Mouse (Mus musculus) urinary bladder, postnatal 14 days (tissue): ENCODE data around the gene Trim72.

ENCODE experiments used
- DNase-seq: peaks from one replicate; pipeline ENCODE4 v3.0.0; 2021; ENCODE audit warnings: low spot score

Gene Trim72

GRCm38 (mm10) chr7:128003688-128004087 lies at the start of gene Trim72:
Gene Trim72, plus strand, starts transcription at chr7:128003949.
- no peak for DNase-seq

GRCm38 (mm10) chr7:127959364-127959763 lies 44.4 kb upstream of the Trim72 start:
- DNase-seq = no peak

GRCm38 (mm10) chr7:127966371-127966918 lies 37.3 kb upstream of the Trim72 start:
- no peak for DNase-seq

- DNase-seq = peak; percentile 94
Observed at GRCm38 (mm10) chr7:127967004-127967921, 36.5 kb upstream of the Trim72 start, which contains the start of gene Fus. Gene Fus, plus strand, starts transcription at chr7:127967457.

- peak; percentile 79 for DNase-seq
Observed at GRCm38 (mm10) chr7:127967922-127968828, 35.6 kb upstream of the Trim72 start.

- no peak for DNase-seq
Observed at GRCm38 (mm10) chr7:127974413-127974930, 29.3 kb upstream of the Trim72 start.

- no peak for DNase-seq
Observed at GRCm38 (mm10) chr7:127978856-127979255, 24.9 kb upstream of the Trim72 start.

GRCm38 (mm10) chr7:127980606-127981005 lies 23.1 kb upstream of the Trim72 start:
- no peak for DNase-seq

- no peak for DNase-seq
Observed at GRCm38 (mm10) chr7:127988904-127989303, 14.8 kb upstream of the Trim72 start.

GRCm38 (mm10) chr7:127991643-127992487 lies 11.9 kb upstream of the Trim72 start:
- peak; percentile 86 for DNase-seq

GRCm38 (mm10) chr7:127992488-127993340 lies 11.0 kb upstream of the Trim72 start:
- no peak for DNase-seq

- peak; percentile 65 for DNase-seq
Observed at GRCm38 (mm10) chr7:127993341-127993977, 10.3 kb upstream of the Trim72 start, which contains the start of gene Pycard. Gene Pycard, minus strand, starts transcription at chr7:127993867.

GRCm38 (mm10) chr7:127999436-127999835 lies 4.3 kb upstream of the Trim72 start:
- no peak for DNase-seq

GRCm38 (mm10) chr7:128000068-128000950 lies 3.4 kb upstream of the Trim72 start:
- no peak for DNase-seq

- DNase-seq = no peak
Observed at GRCm38 (mm10) chr7:128003098-128003497, 651 bp upstream of the Trim72 start.

- no peak for DNase-seq
Observed at GRCm38 (mm10) chr7:128004150-128004486, 369 bp downstream of the Trim72 start.

- peak; percentile 88 for DNase-seq
Observed at GRCm38 (mm10) chr7:128004487-128005362, 976 bp downstream of the Trim72 start.

GRCm38 (mm10) chr7:128006193-128006592 lies 2.4 kb downstream of the Trim72 start:
- no peak for DNase-seq
